Mouse (Mus musculus) frontal cortex, adult 2 months (tissue): ENCODE results near the gene Igflr1. TPM values are rescaled to one million over a fixed set of nuclear protein-coding genes. Genes with fewer than 3 reads are reported as not detected.

Source experiments
- DNase-seq, 2 experiments: peaks; one replicate each; pipeline ENCODE4 v3.0.0; 2022; ENCODE audit warnings: low spot score in 1 of 2; ENCODE audit errors: extremely low spot score in 1 of 2
- polyA plus RNA-seq: library from polyadenylated mRNA; depleted of rRNA; stranded (reverse); fragments of >200 nt; gene quantifications from 2 replicates; pipeline ENCODE4 v1.2.3, GENCODE M21; 2012

Gene Igflr1
- polyA plus RNA-seq, 1 experiment: 6.2 TPM

DNA sequence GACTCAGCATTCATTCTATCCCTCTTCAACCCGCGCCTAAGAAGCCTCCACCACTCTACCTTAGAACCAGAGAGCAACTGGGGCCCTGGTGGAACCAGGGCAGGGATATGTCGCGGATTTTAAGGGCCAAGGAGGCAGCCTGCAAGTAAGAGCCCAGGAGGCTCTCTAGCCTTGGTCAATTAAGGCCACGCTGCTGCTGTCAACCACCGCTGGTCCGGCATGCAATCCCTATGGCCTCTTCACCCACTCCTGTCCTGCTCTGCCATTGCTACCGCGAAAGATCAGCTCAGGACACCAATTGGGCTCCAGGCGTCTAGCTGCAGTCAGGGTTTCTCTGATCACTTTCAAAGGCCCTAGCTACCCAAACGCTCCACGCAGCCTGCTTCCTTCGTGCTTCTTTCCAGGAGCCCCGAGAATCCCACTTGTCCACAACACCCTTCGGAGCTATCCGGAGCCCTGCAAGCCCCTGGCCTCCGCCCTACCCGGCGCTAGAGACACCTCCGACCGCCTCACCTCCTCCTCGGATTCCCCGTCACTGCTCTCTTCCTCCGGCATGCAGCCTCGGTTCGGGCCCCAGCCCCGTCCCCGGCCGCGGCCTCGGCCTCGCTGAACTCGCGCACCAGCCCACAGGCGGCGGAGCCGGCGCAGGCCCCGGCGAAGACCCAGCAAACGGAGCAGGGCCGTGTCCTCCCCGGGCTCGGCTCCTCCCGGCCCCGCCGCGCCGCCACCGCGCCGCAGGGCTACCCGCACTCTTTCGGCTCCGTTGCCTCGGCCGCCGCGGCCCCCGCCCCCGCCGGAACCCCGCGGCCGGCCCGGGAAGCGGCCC, 22.8 kb downstream of the Igflr1 start:
- DNase-seq: peak in 1 of 2 experiments; percentile 30

DNA sequence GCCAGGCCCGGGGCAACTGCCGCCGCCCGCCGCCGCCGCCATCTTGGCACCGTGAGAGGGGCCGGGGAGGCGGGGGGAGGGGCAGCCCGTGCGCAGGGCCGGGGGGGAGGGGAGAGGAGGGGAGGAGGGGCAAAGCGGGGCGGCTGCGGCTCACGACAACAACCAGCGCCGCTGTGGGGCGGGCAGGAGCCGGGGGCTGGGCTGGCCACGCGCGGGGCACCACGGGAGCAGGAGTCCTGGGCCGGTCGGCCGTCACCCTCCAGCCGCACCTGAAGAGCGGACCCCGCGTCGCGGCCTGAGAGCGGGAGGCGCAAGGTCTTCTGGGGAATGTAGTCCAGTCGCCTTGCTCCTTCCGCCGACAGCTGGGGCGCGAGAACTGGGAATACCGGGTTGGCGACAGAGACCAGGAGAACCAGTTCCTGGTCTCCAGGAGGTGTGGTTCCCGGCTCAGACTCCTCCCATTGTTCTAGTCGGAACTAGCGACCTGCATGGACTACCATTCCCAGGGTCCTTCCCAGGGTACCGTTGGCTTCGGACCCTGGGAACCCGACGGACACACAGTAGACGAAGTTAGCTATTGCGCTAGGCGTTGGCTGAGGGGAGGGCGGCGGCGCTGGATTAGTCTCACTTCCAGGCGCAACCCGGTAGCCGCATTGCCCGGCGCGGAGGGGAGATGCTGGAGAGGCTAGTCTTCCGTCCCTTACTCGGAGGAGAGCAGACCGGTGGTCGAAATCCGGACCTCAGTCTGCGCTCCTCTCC, 23.6 kb downstream of the Igflr1 start, which contains the start of gene Kmt2b:
Gene Kmt2b, minus strand, starts transcription at position 51 of the 759 bp plus-strand sequence.
- peak; percentile 93 to 96 for DNase-seq

DNA sequence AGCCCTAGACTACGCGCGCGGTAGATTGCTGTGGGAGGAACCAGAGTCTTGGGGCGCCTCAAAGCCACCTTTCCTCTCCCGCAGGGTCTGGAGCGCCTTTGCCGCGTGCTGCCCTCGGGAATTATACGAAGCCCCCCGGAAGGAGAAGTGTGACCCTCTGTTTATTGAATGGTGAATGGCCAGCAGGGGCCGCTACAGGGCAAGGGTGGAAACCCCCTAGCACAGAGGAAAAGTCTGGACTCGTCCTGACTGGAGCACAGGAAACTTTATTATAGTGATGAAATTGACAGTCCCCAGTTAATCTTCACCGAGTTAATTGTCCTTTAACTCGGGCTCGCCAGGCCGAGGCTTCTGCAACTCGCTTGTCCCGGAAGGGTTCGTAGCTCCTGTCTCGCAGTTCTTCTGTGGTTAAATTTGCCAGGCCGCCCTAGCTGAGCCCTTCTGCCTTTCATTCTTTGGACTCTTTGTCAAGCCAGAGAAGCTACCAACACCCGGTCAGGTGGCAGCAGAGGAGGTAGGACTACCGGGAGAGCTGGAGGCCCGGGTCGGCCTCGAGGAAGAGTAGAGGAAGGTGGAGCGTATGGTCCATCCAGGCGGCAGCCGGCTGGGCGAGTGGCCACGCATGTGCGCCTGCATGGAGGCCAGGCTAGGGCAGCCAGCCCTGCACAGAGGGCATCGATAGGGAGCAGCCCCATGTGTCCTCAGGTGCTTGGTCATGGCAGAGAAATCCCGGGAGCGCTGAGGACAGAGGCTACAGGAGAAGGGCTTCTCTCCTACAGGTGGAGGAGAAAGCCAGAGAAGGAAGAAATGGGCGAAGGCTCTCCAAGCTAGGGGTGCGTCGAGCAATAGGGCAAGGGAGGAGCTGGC, 24.4 kb downstream of the Igflr1 start:
- peak; percentile 48 to 85 for DNase-seq

DNA sequence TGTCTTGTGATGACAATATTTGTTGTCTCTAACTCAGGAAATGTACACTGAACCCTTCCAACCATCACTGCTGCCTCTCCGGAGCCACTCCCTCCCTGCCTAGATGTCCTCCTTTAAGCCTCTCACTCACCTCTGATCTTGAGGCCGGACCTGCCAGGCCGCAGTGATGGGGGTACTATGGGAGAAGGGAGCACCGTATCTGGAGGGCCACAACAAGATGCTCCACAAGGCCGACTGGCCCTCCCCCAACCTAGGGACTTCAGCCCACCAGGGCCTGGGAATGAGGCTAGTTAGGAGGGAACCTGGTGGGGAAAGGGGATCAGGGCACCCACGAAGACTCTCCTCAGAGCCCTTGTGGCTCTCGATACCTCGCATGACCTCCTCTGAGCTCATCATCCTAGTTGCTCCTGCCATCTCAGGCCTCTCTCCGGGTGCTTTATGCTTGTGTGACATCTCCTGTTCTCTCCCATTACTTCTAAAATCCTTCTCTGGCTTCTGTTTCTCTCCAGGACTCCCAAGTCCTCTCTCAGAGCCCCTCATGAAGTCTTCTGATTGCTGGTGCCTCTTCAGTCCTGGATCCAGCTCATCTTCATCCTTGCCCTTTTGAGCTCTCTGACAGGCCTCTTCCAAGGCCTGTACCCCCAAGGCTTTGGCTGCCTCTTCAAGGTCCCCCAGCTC, 25.8 kb downstream of the Igflr1 start:
- no peak for DNase-seq

DNA sequence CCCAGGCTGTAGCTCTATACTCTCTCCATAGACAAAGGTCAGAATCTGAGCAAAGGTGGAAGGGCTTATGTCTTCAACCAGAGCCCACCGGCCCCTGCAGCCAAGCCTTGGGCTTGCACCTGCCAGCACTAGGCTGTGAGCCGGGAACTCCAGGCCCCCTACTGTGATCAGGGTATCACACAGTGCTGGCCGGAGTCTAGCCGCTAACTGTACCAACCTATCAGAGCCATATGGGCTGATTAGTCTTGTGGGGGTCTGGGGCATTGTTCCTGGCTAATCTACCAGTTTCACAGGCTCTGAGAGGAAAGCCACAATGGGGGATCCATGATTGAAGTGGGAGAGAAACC, 26.4 kb downstream of the Igflr1 start:
- no peak for DNase-seq

DNA sequence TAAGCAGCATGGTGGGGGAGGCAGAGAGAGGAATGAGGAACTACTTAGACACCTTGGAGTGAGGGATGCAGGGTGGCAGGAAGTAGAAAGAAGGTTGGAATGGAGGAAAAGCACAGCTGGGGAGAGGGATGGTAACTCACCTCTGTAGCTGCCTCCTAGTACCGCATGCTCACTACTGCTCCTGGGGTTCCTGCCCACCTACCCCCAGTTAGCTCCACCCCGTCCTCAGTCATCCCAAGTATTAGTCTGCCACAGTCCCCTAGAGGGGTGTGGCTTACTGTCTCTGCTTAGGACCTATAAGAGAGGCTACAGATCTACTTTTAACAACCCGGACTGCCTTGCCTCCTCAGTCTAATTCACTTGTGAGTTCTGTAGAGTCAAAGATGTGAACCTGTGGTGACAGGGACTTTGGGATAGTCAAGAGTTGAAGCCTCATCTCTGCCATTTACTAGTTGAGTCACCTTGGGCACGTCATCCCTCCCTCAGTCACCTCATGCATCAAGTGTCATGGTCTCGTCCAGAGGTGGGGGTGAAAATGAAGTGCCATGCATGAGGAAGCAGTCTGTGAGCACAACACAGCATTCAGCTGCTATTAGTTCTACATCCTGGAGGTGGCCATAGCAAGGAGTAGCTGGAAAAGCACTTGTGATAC, 27.7 kb downstream of the Igflr1 start:
- DNase-seq: no peak

DNA sequence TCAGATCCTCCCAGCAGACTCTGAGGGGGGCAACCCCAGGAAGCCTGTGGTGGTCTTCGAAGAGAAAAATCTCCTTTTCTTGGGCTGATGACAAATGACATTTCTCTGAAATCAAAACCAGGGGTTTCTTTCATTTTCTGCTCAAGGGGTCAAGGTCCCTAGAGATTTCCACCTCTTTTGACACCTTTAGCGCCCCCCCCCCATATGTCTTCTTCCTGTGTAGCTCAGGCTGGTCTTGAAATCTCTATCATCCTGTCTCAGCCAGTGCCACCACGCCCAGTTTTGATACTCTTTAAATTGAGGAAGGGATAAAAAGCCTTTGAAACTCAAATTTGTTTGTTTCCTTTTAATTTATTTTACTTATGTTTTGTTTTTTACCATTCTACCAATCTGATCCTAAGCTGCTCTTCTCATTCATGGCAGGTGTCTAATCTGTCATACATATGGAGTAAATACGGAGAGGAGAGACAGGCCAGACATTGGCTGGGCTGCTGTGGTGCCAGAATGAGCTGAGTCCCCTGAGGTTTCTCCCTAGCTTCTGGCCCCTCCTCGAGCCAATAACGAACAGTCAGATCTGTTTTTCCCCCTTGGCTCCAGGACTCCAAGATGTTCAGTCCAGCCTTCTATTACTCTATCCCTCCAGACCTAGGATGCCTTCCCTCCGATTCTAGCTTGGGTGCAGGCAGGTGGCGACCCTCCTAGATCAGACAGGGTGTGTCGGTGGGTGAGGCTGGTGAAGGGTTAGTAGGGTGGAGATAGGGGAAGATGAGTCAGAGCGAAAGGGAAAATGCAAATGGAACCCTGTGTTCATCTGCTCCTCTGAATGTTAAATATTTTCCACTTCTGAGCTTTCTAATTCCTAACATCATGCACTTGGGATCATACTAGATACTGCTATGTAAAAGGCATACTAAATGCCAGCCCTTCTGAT, 28.6 kb downstream of the Igflr1 start:
- no peak for DNase-seq

DNA sequence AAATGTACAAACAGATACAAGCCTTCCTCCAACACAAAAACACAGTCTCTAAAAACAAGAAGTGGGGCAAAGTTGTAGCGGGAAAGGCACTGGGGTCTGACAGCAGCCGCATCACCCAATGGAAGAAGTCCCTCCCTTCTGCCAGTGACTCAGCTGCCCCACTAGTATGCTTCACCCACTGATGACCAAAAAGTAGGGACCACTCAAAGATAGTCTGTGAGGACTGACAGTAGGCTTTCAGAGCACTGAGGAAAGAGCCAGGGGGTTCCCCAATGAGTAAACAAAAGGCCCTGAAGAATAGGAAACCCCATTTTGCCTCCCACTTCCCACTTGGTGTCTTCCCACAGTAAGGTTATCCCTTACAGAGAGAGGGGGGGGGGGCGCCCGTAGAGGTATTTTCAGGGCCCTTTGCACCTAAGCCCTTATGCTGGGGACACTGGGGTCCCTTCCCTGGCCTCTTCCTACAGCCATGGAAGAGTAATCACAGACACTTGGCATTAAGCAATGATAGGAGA, 29.3 kb downstream of the Igflr1 start:
- DNase-seq: no peak

DNA sequence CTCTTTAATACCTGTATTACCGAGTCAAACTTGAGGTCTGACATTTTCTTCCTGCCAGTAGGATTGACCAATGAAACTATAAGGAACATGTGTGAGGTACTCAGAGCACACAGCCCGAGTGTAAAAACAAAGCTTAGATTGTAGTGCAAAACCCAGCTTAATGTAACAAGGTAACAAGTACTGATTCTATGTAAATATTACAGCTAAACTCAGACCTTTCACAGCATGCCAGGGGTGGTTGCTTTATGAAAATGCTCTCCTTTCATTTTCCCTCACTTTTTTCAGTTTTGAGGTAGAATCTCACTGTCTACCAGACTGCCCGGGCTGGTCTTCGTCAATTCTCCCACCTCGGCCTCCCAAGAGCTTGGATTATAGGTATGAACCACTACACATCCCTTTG, 30.9 kb downstream of the Igflr1 start:
- no peak for DNase-seq

DNA sequence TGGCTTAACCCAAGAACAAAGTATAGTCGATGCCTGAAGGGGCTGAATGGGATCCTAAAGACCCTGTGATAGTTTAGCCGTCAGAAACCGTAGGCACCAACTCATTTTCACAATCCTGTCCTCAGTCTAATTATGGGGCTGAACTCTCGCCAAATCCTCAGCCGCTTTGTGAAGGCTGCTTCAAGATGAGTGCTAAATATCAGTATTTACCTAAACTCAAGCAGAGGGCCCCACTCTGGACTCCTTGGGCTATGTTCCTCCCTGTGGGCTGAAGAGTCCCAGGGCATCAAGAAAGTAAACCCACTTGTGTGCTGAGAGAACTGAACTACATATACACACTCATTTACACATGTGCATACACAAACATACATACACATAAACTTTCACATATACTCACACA, 31.6 kb downstream of the Igflr1 start:
- no peak for DNase-seq

DNA sequence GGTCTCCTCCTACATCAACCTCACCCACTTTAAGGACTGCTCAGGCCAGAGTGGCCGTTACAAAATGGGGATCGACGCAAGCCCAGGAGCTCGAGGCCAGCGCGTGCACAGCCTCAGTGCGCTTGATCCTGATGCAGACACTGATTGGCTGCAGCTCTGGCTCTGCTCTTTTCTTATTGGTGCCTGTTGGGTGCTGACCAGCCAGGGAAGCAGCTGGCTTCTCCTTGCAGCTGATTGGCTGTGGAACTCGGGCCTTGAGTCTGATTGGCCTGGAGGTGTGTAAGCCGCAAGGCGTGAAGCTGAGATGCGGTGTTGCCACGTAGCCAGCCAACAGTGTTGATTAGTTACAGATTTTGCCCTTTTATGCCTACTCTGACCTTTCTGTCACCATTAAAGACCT, 33.6 kb downstream of the Igflr1 start, which contains the start of gene Zbtb32:
Gene Zbtb32, minus strand, starts transcription at position 124 of the 400 bp plus-strand sequence.
- DNase-seq: no peak

DNA sequence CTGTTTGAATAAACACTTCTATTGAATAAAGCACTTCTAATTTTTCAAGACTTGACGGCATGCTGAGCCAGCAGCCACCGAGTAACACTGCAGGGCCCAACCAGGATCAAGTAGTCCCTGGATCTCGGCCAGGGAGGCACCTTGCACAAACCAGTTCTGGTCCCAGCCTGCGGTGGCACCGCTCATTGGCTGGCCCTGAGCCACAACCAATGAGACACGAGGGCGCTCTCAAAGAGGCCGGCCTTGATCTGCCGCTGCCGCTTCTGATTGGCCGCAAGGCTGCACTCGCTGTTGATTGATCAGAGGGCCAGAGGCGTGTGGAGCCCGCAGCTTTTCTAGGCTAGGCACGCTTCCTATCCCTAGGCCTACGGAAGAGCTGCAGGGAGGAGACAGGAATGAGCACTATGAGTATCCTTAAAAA, 34.7 kb downstream of the Igflr1 start:
- DNase-seq: peak; percentile 86 to 93

DNA sequence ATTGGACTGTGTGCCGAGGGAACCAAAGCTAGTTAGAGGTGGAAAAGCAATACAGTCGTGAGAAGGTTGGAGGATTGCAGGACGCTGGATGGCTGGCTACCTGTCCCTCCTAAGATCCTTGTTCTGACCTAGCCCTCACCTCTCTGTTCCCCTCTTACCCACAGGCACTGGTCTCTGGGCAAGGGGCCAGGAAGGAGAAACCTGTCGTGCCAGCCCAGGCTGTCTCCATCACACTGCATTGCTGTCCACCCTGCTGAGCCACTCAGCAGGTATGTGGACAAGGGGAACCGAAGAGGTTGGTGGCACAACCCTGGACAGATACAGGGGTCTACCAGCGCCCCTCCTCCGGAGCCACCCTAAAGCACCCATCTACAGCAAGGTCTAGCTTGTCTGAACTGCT, 35.4 kb downstream of the Igflr1 start:
- DNase-seq: no peak

DNA sequence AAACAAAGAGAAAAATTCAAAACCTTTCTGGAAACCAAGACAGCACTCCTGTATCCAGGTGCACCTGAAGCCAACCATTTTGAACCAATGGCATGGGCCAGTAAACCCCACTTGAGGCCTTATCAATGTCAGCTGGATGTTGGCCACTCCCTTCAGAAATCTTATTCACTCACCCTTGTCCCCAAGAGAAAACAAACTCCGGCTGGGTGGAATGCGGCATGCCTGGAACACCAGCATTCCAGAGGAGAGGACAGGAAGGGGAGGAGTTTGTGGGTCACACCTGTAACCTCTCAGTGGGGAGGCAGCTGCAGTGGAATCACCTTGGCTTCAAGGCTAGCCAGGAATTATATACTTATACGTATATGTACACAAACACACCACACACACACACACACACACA, 37.4 kb downstream of the Igflr1 start:
- DNase-seq: no peak

DNA sequence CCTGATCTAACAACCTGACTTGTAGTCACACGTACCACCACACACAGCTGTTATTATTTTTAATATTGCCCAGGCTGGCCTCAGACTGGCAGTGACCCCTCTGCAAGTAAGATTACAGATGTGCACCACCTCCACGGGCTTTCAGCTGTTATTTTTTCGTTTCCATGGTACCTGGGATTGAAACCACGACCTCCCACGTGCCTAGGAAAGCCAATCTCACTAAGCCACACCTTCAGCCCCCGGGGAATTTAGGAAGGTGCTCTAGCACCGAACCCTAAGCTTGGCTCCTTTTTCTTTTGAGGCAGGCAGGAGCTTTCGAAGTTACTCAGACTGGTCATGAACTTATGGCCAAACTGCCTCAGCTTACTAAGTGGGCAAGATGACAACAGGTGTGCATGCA, 39.2 kb downstream of the Igflr1 start:
- DNase-seq: no peak

DNA sequence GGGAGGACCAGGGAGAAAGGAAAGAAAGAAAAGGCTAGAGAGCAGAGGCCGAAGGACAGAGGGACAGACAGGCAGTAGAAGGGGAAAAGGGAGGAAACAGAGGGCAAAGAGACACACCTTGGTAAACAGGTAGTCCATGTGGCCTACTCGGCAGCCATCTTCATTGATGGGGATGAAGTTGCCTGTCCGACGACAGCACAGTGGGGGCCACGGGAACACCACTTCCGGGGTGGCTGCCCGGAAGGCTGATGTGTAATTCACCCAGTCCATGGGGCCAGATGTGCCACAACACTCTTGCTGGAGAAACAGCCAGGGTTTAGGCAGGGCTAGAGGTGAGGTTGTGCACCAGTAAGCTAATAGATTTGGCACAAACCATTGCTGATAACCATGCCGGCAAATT, 39.7 kb downstream of the Igflr1 start:
- DNase-seq: no peak

DNA sequence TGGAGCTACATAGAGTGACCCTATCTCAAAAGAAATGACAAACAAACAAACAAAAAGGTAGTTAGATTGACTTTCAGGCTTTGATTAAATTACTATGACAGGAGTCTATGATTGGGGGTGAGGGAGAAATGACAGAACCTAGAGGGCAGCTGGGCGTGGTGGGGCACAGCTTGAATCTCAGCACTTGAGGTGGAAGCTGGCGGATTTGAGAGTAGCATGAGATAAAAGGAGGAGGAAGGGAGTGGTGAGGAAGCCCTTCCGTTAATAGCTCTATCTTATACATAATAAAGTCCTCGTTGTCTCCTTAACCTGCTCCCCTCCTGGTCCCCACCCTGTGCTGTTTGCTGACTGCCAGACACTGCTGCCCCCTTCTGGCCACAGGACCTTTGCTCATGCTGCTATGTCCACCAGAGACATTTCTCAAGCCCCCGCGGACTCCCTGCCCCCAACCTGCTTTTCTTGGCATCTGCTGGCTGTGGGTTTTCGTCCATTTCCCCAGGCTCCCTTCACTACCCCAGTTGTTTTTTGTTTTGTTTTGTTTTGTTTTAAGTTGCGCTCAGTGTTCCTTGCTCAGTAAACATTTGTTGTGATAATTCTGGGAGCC, 42.6 kb downstream of the Igflr1 start:
- peak in 1 of 2 experiments; percentile 55 for DNase-seq

DNA sequence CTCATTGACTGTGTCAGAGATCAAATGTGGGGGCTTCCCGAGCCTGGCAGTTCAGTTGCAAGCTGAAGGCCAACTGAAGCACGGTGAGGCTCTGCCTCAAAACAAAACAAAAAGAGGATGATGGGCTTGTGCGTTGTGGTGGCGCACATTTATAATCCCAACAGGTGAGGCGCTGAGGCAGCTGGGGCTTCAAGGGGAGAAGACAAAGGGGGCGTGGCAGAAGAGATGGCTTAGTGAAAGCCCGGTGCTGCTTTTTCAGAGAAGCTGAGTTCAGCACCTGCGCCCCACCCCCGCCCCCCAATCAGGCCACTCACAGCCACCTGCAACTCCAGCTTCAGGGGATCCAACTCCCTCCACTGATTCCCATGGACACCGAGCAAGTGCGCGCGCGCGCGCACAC, 43.2 kb downstream of the Igflr1 start:
- DNase-seq: no peak
